Mouse (Mus musculus): ENCODE measurements around the gene Gm8882.
"Not testable (repeated sequence)": the region's sequence is repeated elsewhere in the genome, so short reads cannot be mapped to it uniquely, and the experiment has no call there.

Gene Gm8882

GRCm38 (mm10) chr6:132364034-132364433 is at the start of gene Gm8882:
Gm8882 (minus strand) TSS chr6:132364134.
- DNase-seq = not testable (repeated sequence)

GRCm38 (mm10) chr6:132314657-132315056 is 49.3 kb downstream of the Gm8882 start, which contains the start of gene Prpmp5:
Prpmp5 (minus strand) TSS chr6:132314757.
- not testable (repeated sequence) for DNase-seq
